Mouse (Mus musculus) adrenal gland, adult 18-20 months (tissue): ENCODE measurements around the gene Trpv2. TPM values are rescaled to one million over a fixed set of nuclear protein-coding genes. Genes with fewer than 3 reads are reported as not detected.

Experiments
- DNase-seq, 2 experiments: peaks; one replicate each; pipeline ENCODE4 v3.0.0; 2021 to 2022; ENCODE audit warnings: low spot score in 2 of 2
- total RNA-seq, 2 experiments: library from RNA; stranded (reverse); gene quantifications; 1 replicate in 1 of 2; 2 replicates in 1 of 2; pipeline ENCODE4 v1.2.3; 2021

Trpv2 gene
- total RNA-seq, 2 experiments from 2014 or later: 3.4 to 7.2 TPM

GRCm38 (mm10) chr11:62602619-62603311, 28.5 kb downstream of the Trpv2 start:
- DNase-seq: peak; percentile 94

GRCm38 (mm10) chr11:62603312-62604056, 29.2 kb downstream of the Trpv2 start:
- peak in 1 of 2 experiments; percentile 26 for DNase-seq

DNA sequence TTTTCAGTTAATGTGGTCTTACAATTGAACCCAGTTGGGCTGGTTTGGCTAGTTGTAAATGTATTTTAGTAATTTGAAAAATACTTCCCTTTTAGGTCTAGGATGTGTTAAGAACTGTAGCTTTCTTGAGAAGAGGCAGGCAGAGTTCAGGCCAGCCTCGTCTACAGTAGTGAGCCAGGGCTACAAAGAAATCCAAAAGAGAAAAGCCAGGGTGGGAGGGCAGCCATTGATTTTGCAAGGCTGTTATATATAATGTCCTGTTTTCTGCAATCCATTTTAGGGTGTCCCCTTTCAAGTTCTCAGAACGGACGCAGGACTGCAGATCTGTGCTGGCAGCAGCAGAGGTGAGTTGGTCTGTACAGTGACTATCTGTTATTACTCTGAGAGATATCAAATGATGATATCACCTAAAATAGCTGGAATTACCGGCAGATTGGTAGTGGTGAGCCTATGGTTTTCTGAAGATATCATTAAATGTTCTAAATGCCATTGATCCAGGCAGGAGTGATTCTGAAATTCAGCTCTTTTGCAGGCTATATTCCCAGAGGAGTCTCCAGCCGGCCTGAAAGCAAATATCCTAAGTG, 29.9 kb downstream of the Trpv2 start:
- no peak for DNase-seq

- no peak for DNase-seq
Observed at GRCm38 (mm10) chr11:62604886-62605618, 30.8 kb downstream of the Trpv2 start.

DNA sequence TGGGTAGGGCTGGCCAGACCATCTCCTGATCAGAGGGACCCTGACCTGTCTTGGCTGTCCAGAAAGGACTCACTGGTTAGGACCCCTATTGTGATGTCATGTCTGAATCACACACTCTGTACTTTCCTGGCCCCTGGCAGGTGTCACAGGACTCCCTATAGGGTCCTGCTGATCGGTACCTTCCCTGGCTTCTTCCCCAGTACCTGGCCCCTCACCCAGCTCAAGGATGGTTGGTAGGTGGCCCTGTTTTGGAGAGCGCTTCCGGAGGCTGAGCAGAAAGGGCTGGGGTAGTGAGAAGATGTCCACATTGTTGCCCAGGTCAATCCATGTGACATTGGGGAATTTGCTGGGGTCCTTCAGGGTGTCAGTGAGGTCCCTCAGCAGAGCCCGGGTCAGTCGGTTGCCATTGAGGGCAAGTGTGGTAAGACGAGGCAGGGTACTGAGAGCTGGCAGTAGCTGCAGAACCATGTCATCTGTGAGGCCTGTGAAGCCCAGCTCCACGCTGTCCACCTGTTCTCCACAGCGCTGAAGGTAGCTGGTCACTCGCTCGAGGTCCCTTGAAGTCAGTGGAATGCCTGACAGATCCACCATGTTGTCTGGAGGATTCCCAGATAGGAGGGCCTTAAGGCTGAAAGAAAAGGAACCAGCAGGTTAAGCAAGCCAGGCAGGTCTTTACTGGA, 31.5 kb downstream of the Trpv2 start:
- DNase-seq: no peak

DNA sequence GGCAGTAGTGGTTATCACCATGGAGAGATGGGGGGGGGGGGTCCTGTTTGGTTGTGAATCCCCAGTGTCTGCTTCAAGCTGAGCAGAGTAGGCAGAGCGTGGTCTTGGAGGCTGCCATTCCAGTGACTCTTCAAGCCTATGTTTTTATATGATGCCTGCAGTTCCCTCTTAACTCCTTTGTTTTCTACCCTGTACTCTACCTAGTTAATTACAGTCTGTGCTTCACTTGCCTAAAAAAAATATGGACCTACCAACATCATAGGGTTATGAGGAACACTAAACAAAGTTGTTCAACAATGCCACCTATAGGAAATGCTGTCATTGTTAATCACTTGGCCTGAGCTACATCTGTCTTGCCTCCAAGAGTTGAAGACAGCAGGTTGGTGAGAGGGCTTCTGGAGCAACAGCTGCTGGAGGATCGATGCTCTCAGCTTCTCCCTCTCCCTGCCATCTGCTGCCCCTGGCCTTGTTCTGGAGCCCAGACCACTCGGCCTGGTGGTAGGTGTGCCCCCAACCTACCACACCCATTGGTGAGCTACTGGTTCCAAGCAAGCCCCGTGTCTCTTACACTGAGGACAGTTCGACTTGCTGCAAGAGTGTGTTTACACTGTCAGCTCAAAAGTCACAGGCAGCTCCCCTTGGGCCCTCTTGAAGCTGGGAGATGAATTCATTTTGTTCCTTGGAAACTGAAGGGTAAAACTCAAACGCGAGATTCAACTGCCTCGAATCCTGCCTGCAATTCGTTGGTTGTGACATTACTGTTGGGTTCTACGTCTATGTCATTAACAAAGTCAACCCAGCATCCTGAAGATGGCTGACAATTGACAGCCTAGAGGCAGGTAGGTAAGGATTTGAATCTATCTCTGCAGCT, 32.2 kb downstream of the Trpv2 start:
- DNase-seq: no peak

DNA sequence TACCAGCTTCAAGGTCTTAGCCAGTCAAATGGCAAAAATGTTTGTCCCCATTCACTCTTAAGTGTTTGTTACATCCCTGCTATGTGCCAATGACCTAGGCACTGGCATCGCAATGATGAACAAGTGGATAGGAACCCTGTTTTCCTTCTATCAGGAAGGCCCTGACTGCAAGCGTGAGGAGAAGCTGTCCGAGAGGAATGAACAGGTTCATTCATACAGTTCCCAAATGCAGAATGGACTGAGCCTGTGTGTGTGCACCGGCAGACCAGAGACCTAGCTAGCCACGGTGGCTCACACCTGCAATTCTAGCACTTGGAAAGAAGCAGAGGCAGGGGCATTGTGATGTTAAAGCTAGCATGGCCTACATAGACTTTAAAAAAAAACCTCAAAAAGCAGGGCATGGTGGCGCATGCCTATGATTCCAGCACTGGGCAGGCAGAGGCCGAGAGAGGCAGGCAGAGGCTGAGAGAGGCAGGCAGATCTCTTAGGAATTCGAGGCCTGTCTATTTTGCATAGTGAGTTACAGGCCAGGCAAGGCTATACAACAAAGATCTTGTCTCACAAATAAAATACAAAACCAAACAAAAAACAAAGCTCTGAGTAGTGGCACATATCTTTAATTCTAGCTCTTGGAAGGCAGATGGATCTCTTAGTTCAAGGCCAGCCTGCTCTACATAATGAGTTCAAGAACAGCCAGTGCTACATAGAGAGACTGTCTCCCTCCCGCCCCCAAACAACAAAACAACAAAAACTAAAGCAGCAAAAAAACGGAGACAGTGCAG, 33.1 kb downstream of the Trpv2 start:
- DNase-seq: no peak

GRCm38 (mm10) chr11:62607952-62608201, 33.6 kb downstream of the Trpv2 start:
- no peak for DNase-seq

DNA sequence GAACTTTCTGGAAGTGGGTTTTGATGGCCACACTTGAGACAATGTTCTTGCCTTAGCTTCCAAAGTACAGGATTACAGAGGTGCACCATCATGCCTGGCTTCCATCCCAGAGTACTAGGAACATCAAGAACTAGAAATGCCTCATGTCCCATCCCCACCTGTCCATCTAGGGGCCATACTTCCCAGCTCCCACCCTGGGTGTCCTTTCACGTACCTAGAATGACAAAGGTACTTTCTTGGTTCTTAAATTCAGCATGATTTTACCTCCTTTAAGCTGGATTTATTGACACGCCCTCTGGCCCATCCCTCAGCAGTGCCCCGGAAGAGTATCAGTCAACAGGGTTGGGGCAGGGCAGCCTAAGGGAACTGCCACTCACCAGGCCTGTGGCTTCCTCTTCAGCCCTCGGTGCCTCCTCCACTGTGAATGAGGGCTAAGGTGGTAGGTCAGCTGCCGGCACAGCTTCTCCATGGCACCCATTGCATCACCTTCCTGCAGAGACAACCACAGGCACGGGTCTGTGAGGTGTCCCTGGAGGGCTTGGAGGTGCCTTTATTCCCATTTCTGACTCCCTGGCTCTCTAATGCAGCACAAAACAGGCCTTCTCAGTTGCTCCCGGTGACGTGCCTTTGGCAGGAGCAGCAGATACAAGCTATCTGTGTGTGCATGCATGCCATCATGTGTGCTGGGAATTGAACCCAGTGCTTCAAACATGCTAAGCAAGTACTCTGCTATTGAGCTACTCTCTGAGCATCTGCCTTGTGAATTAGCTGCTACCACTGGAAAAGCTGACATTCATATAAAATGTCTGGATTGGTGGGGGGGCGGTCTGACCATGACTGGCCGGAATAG, 34.8 kb downstream of the Trpv2 start:
- DNase-seq: no peak

GRCm38 (mm10) chr11:62610304-62610703, 36.0 kb downstream of the Trpv2 start:
- DNase-seq: no peak

DNA sequence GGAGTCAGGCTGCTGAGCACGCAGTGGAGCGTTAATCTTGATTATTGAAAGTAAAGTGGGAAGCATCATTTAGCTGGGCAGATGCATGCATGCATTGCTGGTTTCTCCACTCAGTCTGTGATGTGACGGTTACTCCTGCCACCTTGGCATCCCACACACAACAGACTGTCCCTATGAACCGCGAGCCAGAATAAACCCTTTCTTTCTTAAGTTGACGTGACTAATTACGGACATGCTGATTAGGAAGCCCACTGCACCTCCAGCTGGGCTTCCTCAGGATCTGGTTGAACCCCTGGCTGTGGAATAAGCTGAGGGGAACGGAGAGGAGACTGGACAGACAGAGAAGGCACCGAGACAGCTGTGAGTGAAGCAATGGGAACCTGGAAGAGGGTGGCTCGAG, 38.3 kb downstream of the Trpv2 start:
- DNase-seq: no peak

DNA sequence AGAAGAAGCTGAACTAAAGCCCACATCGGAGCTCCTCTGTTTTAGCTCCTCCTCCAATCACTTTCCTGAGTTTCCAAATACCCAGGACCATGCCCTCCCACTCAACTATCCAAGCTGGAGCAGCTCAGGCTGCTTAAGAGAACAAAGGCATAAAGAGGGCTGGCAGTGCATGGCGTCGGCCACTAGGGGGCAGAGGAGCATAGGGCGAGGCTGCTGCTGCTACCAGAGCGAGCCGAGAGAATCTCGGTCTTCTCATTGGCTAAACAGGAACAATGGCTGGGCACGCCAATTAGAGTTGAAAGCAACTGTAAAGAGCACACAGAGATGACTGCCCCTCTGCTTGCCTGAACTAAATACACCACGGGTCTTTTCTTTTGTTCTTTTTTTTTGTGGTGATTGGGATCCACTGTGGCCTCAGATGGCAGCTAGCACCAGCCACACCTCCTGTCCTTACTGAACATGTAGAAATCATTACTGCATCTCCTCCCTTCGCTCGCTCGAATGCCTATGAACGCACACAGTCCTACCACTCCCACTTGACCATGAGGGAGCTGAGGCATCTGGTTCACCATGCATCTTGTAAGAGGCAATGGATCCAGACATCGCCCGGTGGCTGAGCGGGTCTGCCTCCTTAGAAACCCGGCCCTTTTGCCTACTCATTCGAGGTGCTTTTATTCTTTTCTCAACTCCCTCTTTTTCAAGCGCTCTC, 39.5 kb downstream of the Trpv2 start:
- peak; percentile 92 to 94 for DNase-seq

- DNase-seq: no peak
Observed at GRCm38 (mm10) chr11:62614876-62615410, 40.7 kb downstream of the Trpv2 start.

- DNase-seq: no peak
Observed at GRCm38 (mm10) chr11:62615456-62615855, 41.2 kb downstream of the Trpv2 start.

DNA sequence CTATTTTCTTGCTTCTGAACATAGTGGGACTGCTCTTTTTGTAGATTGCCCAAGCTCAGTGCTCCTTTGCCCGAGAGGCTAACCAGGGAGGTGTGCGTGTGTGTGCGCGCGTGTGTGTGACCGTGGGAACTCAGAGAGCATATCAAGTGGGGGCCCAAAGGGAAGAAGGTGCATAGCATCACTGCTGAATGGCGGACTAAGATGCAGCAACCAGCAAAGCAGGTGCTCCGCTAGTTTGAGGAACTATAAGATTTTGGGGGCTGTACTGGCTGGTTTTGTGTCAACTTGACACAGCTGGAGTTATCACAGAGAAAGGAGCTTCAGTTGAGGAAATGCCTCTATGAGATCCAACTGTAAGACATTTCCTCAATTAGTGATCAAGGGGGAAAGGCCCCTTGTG, 46.8 kb downstream of the Trpv2 start:
- no peak for DNase-seq

DNA sequence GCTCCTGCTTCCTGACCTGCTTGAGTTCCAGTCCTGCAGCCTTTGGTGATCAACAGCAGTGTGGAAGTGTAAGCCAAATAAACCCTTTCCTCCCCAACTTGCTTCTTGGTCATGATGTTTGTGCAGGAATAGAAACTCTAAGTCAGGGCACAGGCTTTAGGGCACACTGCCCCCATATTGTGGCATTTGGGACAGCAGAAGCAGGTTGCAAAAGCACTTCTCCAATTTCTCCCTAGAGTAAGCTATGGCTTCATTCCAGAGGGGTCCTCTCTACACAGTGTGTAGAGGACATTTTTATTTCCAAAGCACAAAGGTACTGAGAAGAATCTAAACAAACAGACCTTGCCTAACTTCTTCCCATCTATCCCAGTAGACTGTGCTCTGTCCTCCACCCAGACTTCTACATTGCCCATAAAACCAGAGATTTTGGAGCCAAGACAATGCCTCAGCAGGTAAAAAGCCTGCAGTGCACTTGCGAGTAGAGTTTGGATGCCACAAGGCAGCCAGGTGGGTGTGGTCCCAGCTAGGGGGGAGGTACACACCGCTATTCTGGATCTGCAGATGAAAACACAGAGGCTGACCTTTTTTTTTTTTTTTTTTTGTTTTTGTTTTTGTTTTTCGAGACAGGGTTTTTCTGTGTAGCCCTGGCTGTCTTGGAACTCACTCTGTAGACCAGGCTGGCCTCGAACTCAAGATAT, 47.4 kb downstream of the Trpv2 start:
- no peak for DNase-seq

GRCm38 (mm10) chr11:62622850-62623249, 48.6 kb downstream of the Trpv2 start:
- no peak for DNase-seq
